Mouse (Mus musculus) cerebellum, adult 2 months (tissue): ENCODE data around the gene Atf4.

ENCODE experiments used
- CTCF ChIP-seq: fragments of 200-500 bp; IDR thresholded peaks from 2 replicates; pipeline ENCODE4 v1.5.1; 2011; ENCODE audit warnings: low read depth, mild to moderate bottlenecking, control low read depth, low read length, moderate library complexity, borderline replicate concordance; ENCODE audit not compliant: insufficient read depth
- POLR2A ChIP-seq: fragments of 200-500 bp; IDR thresholded peaks from 2 replicates; pipeline ENCODE4 v1.6.1; 2011; ENCODE audit warnings: low read length, control low read depth, borderline replicate concordance; ENCODE audit not compliant: insufficient read depth

- TF ChIP-seq CTCF (no peak), POLR2A (no peak)
These were observed 51.2 kb downstream of the Atf4 start for GRCm38 (mm10) chr15:80306146-80306545.
